Mouse (Mus musculus): ENCODE data around the gene Arih2. TPM values are rescaled to one million over a fixed set of nuclear protein-coding genes. Genes with fewer than 3 reads are reported as not detected.

The Arih2 gene
- polyA plus RNA-seq, 1 experiment from 2014 or later = 44.6 TPM

GRCm38 (mm10) chr9:108569381-108570206, 79.6 kb downstream of the Arih2 start, which contains the start of gene Dalrd3:
Gene Dalrd3 (plus strand): TSS chr9:108569886.
- no peaks in the 10 kb centered on the region for H3K27me3 ChIP-seq (replicated peaks; ENCODE audit: control insufficient read depth, insufficient read depth, low read length)
- peak within 1 kb of the TSS; percentile 77 for H3K27ac ChIP-seq (ENCODE audit: low read depth, low read length)
- WGBS = 6% methylated on average over 42 of the region's 42 CpGs
- peak within 1 kb of the TSS; percentile 97 for H3K4me2 ChIP-seq (ENCODE audit: low read length)
- H3K4me1 ChIP-seq (ENCODE audit: control insufficient read depth, insufficient read depth, low read depth, low read length) = peaks cover 40% of the 10 kb centered on the region
- no peaks in the 10 kb centered on the region for H3K9me3 ChIP-seq (ENCODE audit: control insufficient read depth, low read length)
- peak within 1 kb of the TSS; percentile 73 for H3K4me3 ChIP-seq (ENCODE audit: low read length)
- peak within 1 kb of the TSS; percentile 77 for H3K9ac ChIP-seq (ENCODE audit: low read depth, low read length)
- peaks cover 32% of the 10 kb centered on the region for H3K36me3 ChIP-seq (ENCODE audit: control insufficient read depth, insufficient read depth, low read length)
- ATAC-seq = peak; percentile 70

- peak overlapping the region; percentile 86; the same call in 1 of the 2 replicates for H3K4me3 ChIP-seq (ENCODE audit: low read length)
- H3K27me3 ChIP-seq (replicated peaks; ENCODE audit: control insufficient read depth, insufficient read depth, low read length) = no peaks in the 10 kb centered on the region
- WGBS = 85% methylated on average over 17 of the region's 17 CpGs
- no peak overlapping the region for H3K27ac ChIP-seq (ENCODE audit: low read depth, low read length)
- H3K4me2 ChIP-seq (ENCODE audit: low read length) = peak overlapping the region; percentile 99
- H3K36me3 ChIP-seq (ENCODE audit: control insufficient read depth, insufficient read depth, low read length) = peaks cover 41% of the 10 kb centered on the region
- ATAC-seq = no peak
- peaks cover 31% of the 10 kb centered on the region for H3K4me1 ChIP-seq (ENCODE audit: control insufficient read depth, insufficient read depth, low read depth, low read length)
- no peaks in the 10 kb centered on the region for H3K9me3 ChIP-seq (ENCODE audit: control insufficient read depth, low read length)
- no peak overlapping the region for H3K9ac ChIP-seq (ENCODE audit: low read depth, low read length)
Measured at GRCm38 (mm10) chr9:108568511-108568921, 80.7 kb downstream of the Arih2 start.

GRCm38 (mm10) chr9:108567931-108568419, 81.2 kb downstream of the Arih2 start:
- peak overlapping the region; percentile 98 for H3K27ac ChIP-seq (ENCODE audit: low read depth, low read length)
- 14% methylated on average over 18 of the region's 18 CpGs for whole genome bisulfite sequencing
- ATAC-seq = no peak
- no peaks in the 10 kb centered on the region for H3K9me3 ChIP-seq (ENCODE audit: control insufficient read depth, low read length)
- peak overlapping the region; percentile 95 for H3K9ac ChIP-seq (ENCODE audit: low read depth, low read length)
- H3K4me1 ChIP-seq (ENCODE audit: control insufficient read depth, insufficient read depth, low read depth, low read length) = peaks cover 31% of the 10 kb centered on the region
- no peaks in the 10 kb centered on the region for H3K27me3 ChIP-seq (replicated peaks; ENCODE audit: control insufficient read depth, insufficient read depth, low read length)
- H3K4me2 ChIP-seq (ENCODE audit: low read length) = peak overlapping the region; percentile 99
- peak overlapping the region; percentile 86 for H3K4me3 ChIP-seq (ENCODE audit: low read length)
- peaks cover 38% of the 10 kb centered on the region for H3K36me3 ChIP-seq (ENCODE audit: control insufficient read depth, insufficient read depth, low read length)

- Histone ChIP-seq H3K9me3 (ENCODE audit: control insufficient read depth, low read length) (no peaks in the 10 kb centered on the region), H3K4me1 (ENCODE audit: control insufficient read depth, insufficient read depth, low read depth, low read length) (peaks cover 35% of the 10 kb centered on the region), H3K4me3 (ENCODE audit: low read length) (peak within 1 kb of the TSS; percentile 86), H3K27me3 (replicated peaks; ENCODE audit: control insufficient read depth, insufficient read depth, low read length) (no peaks in the 10 kb centered on the region), H3K36me3 (ENCODE audit: control insufficient read depth, insufficient read depth, low read length) (peaks cover 32% of the 10 kb centered on the region), H3K9ac (ENCODE audit: low read depth, low read length) (peak within 1 kb of the TSS; percentile 95), H3K27ac (ENCODE audit: low read depth, low read length) (peak within 1 kb of the TSS; percentile 98), H3K4me2 (ENCODE audit: low read length) (peak within 1 kb of the TSS; percentile 99)
- under 1% methylated on average over 62 of the region's 73 CpGs for WGBS
- ATAC-seq = peak; percentile 88
Measured at GRCm38 (mm10) chr9:108566815-108567776, 82.1 kb downstream of the Arih2 start, which contains the start of gene Ndufaf3. Gene Ndufaf3 (minus strand): TSS chr9:108567434.

- ATAC-seq = no peak
- H3K27ac ChIP-seq (ENCODE audit: low read depth, low read length) = peak overlapping the region; percentile 98
- H3K9me3 ChIP-seq (ENCODE audit: control insufficient read depth, low read length) = no peaks in the 10 kb centered on the region
- peaks cover 42% of the 10 kb centered on the region for H3K4me1 ChIP-seq (ENCODE audit: control insufficient read depth, insufficient read depth, low read depth, low read length)
- H3K4me2 ChIP-seq (ENCODE audit: low read length) = peak overlapping the region; percentile 99
- H3K4me3 ChIP-seq (ENCODE audit: low read length) = peak overlapping the region; percentile 86
- peaks cover 23% of the 10 kb centered on the region for H3K36me3 ChIP-seq (ENCODE audit: control insufficient read depth, insufficient read depth, low read length)
- 11% methylated on average over 35 of the region's 35 CpGs for WGBS
- H3K27me3 ChIP-seq (replicated peaks; ENCODE audit: control insufficient read depth, insufficient read depth, low read length) = no peaks in the 10 kb centered on the region
- peak overlapping the region; percentile 95 for H3K9ac ChIP-seq (ENCODE audit: low read depth, low read length)
Measured at GRCm38 (mm10) chr9:108565881-108566814, 83.0 kb downstream of the Arih2 start.

GRCm38 (mm10) chr9:108564131-108564530, 85.1 kb downstream of the Arih2 start:
- 88% methylated on average over 7 of the region's 7 CpGs for WGBS
- H3K27ac ChIP-seq (ENCODE audit: low read depth, low read length) = no peak overlapping the region
- peaks cover 23% of the 10 kb centered on the region for H3K36me3 ChIP-seq (ENCODE audit: control insufficient read depth, insufficient read depth, low read length)
- H3K9ac ChIP-seq (ENCODE audit: low read depth, low read length) = no peak overlapping the region
- no peak overlapping the region for H3K4me3 ChIP-seq (ENCODE audit: low read length)
- no peaks in the 10 kb centered on the region for H3K27me3 ChIP-seq (replicated peaks; ENCODE audit: control insufficient read depth, insufficient read depth, low read length)
- H3K9me3 ChIP-seq (ENCODE audit: control insufficient read depth, low read length) = no peaks in the 10 kb centered on the region
- no peak overlapping the region for H3K4me2 ChIP-seq (ENCODE audit: low read length)
- H3K4me1 ChIP-seq (ENCODE audit: control insufficient read depth, insufficient read depth, low read depth, low read length) = peaks cover 29% of the 10 kb centered on the region
- no peak for ATAC-seq

GRCm38 (mm10) chr9:108563671-108564070, 85.5 kb downstream of the Arih2 start:
- Histone ChIP-seq H3K27ac (ENCODE audit: low read depth, low read length) (no peak overlapping the region), H3K36me3 (ENCODE audit: control insufficient read depth, insufficient read depth, low read length) (peaks cover 28% of the 10 kb centered on the region), H3K4me3 (ENCODE audit: low read length) (no peak overlapping the region), H3K27me3 (replicated peaks; ENCODE audit: control insufficient read depth, insufficient read depth, low read length) (no peaks in the 10 kb centered on the region), H3K4me2 (ENCODE audit: low read length) (no peak overlapping the region), H3K4me1 (ENCODE audit: control insufficient read depth, insufficient read depth, low read depth, low read length) (peaks cover 29% of the 10 kb centered on the region), H3K9me3 (ENCODE audit: control insufficient read depth, low read length) (no peaks in the 10 kb centered on the region), H3K9ac (ENCODE audit: low read depth, low read length) (no peak overlapping the region)
- 93% methylated on average over 8 of the region's 8 CpGs for WGBS
- ATAC-seq = no peak

GRCm38 (mm10) chr9:108560227-108560841, 88.9 kb downstream of the Arih2 start, which contains the start of gene Impdh2:
Gene Impdh2 (plus strand): TSS chr9:108560286.
- peaks cover 45% of the 10 kb centered on the region for H3K36me3 ChIP-seq (ENCODE audit: control insufficient read depth, insufficient read depth, low read length)

More at GRCm38 (mm10) chr9:108560227-108560841, 88.9 kb downstream of the Arih2 start, which contains the start of gene Impdh2:
- Histone ChIP-seq H3K4me3 (ENCODE audit: low read length) (peak within 1 kb of the TSS; percentile 55), H3K27me3 (replicated peaks; ENCODE audit: control insufficient read depth, insufficient read depth, low read length) (no peaks in the 10 kb centered on the region), H3K9ac (ENCODE audit: low read depth, low read length) (peak within 1 kb of the TSS; percentile 73), H3K4me2 (ENCODE audit: low read length) (peak within 1 kb of the TSS; percentile 67), H3K9me3 (ENCODE audit: control insufficient read depth, low read length) (no peaks in the 10 kb centered on the region), H3K4me1 (ENCODE audit: control insufficient read depth, insufficient read depth, low read depth, low read length) (peaks cover 13% of the 10 kb centered on the region), H3K27ac (ENCODE audit: low read depth, low read length) (peak within 1 kb of the TSS; percentile 75)
- under 1% methylated on average over 48 of the region's 53 CpGs for WGBS
- peak; percentile 99 for ATAC-seq
